25 mouse cellular contexts compared by ENCODE assay signal in the genomic region with DNA sequence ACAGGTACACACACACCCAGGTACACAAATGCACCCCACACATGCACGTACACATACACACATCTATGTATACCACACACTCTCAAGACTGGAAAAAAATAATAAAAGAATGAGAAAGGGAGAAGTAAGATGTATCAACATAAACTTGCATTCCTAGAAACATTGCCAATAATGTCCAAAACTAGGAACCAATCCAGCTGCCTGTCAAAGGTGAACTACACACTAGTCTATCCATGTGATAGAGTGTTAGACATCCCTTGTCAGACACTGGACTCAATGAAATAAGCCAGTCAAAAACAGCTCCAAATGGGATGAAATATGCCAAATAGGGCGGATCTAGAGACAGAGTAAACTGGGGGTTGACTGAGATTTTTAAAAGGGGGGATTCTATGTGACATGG. TPM values are rescaled to one million over a fixed set of nuclear protein-coding genes. Genes with fewer than 3 reads are reported as not detected.
DNase-seq lines count a peak whose midpoint lies in the region; ATAC-seq and TF ChIP-seq lines count a peak whose summit lies in the region.
"Had no signal": no experiment of that assay in that cellular context is flagged by ENCODE, and none has a peak within 500 bp of the region (broad histone marks: within the 10 kb centered on the region; RNA-seq: fewer than 3 reads in every experiment).

No protein-coding gene starts in this region.

- no peak overlapping the region for H3K4me3 ChIP-seq in heart, embryonic 11.5 days (ENCODE audit: low read depth, low read length)
- no peak overlapping the region for H3K4me3 ChIP-seq in midbrain, embryonic 11.5 days (ENCODE audit: low read depth, low read length)
- H3K4me3 ChIP-seq in midbrain, embryonic 15.5 days: no peak overlapping the region
- no peak overlapping the region for H3K4me3 ChIP-seq in embryonic fibroblast, embryonic 13.5 days (ENCODE audit: insufficient read depth, low read length)
- no peak overlapping the region for H3K4me3 ChIP-seq in limb, embryonic 10.5 days
- H3K4me3 ChIP-seq: gastrocnemius, adult 2 months; heart, embryonic 13.5 days had no signal

- no peak for TF ChIP-seq CTCF in embryonic fibroblast, embryonic 13.5 days (IDR thresholded peaks at IDR 0.05; ENCODE audit: borderline replicate concordance, insufficient read depth, low read length)

- no peaks in the 10 kb centered on the region for H3K4me1 ChIP-seq in heart, embryonic 11.5 days (ENCODE audit: control insufficient read depth, insufficient read depth, low read length)
- H3K4me1 ChIP-seq in midbrain, embryonic 11.5 days (ENCODE audit: control insufficient read depth, insufficient read depth, low read length): no peaks in the 10 kb centered on the region
- no peaks in the 10 kb centered on the region for H3K4me1 ChIP-seq in midbrain, embryonic 15.5 days
- peaks cover 15% of the 10 kb centered on the region for H3K4me1 ChIP-seq in embryonic fibroblast, embryonic 13.5 days (ENCODE audit: control insufficient read depth, insufficient read depth, low read length)
- no peaks in the 10 kb centered on the region for H3K4me1 ChIP-seq in limb, embryonic 10.5 days
- H3K4me1 ChIP-seq: heart, embryonic 13.5 days had no signal

- ATAC-seq in heart, embryonic 11.5 days (replicated peaks; ENCODE audit: insufficient number of reproducible peaks, low FRiP score, low TSS enrichment): no peak
- ATAC-seq in midbrain, embryonic 11.5 days (ENCODE audit: low FRiP score): no peak
- ATAC-seq in midbrain, embryonic 15.5 days (replicated peaks): no peak
- ATAC-seq in activated CD4-positive, CD25-positive, alpha-beta regulatory T cell, adult 4 months: no peak
- ATAC-seq: forebrain, embryonic 14.5 days; forebrain, postnatal 0 days; hindbrain, postnatal 0 days; inflammation-experienced regulatory T-cells, adult 6 months had no signal

- TF ChIP-seq POLR2A in embryonic fibroblast, embryonic 13.5 days (IDR thresholded peaks at IDR 0.05; ENCODE audit: low read depth, low read length): no peak

- H3K9me3 ChIP-seq in heart, embryonic 11.5 days (replicated peaks; ENCODE audit: control insufficient read depth, low read length): no peaks in the 10 kb centered on the region
- H3K9me3 ChIP-seq in midbrain, embryonic 11.5 days (ENCODE audit: control insufficient read depth, low read length): no peaks in the 10 kb centered on the region
- H3K9me3 ChIP-seq in midbrain, embryonic 15.5 days: no peaks in the 10 kb centered on the region
- H3K9me3 ChIP-seq in limb, embryonic 10.5 days (replicated peaks): no peaks in the 10 kb centered on the region
- H3K9me3 ChIP-seq: heart, embryonic 13.5 days had no signal

- no peak overlapping the region for H3K9ac ChIP-seq in heart, embryonic 11.5 days (ENCODE audit: low read depth, low read length)
- no peak overlapping the region for H3K9ac ChIP-seq in midbrain, embryonic 11.5 days (ENCODE audit: low read length)
- no peak overlapping the region for H3K9ac ChIP-seq in midbrain, embryonic 15.5 days
- H3K9ac ChIP-seq: forebrain, postnatal 0 days; heart, embryonic 13.5 days; hindbrain, embryonic 14.5 days had no signal

- H3K27me3 ChIP-seq in heart, embryonic 11.5 days (ENCODE audit: control insufficient read depth, insufficient read depth, low read length): no peaks in the 10 kb centered on the region
- H3K27me3 ChIP-seq in midbrain, embryonic 11.5 days (ENCODE audit: control insufficient read depth, insufficient read depth, low read length): no peaks in the 10 kb centered on the region
- H3K27me3 ChIP-seq in midbrain, embryonic 15.5 days (replicated peaks): no peaks in the 10 kb centered on the region
- no peaks in the 10 kb centered on the region for H3K27me3 ChIP-seq in limb, embryonic 10.5 days (ENCODE audit: low read depth, poor library complexity, severe bottlenecking)
- H3K27me3 ChIP-seq: heart, embryonic 13.5 days had no signal

- no peak overlapping the region for H3K4me2 ChIP-seq in heart, embryonic 11.5 days
- no peak overlapping the region for H3K4me2 ChIP-seq in midbrain, embryonic 11.5 days
- no peak overlapping the region for H3K4me2 ChIP-seq in midbrain, embryonic 15.5 days
- H3K4me2 ChIP-seq: heart, embryonic 13.5 days; hindbrain, embryonic 14.5 days had no signal

- WGBS in heart, embryonic 11.5 days (ENCODE audit: insufficient replicate concordance): 78% methylated on average over 2 of the region's 2 CpGs
- 94% methylated on average over 2 of the region's 2 CpGs for WGBS in midbrain, embryonic 11.5 days
- WGBS in midbrain, embryonic 15.5 days: 87% methylated on average over 2 of the region's 2 CpGs
- 90% methylated on average over 2 of the region's 2 CpGs for WGBS in limb, embryonic 10.5 days

- no peak overlapping the region for H3K27ac ChIP-seq in heart, embryonic 11.5 days (ENCODE audit: low read depth, low read length)
- H3K27ac ChIP-seq in midbrain, embryonic 11.5 days (ENCODE audit: low read depth, low read length): no peak overlapping the region
- no peak overlapping the region for H3K27ac ChIP-seq in midbrain, embryonic 15.5 days
- peak overlapping the region; percentile 69; the same call in 1 of the 2 replicates for H3K27ac ChIP-seq in embryonic fibroblast, embryonic 13.5 days (ENCODE audit: insufficient read depth, low read length)
- H3K27ac ChIP-seq in limb, embryonic 10.5 days: no peak overlapping the region
- H3K27ac ChIP-seq: gastrocnemius, adult 2 months; heart, embryonic 13.5 days; hindbrain, embryonic 14.5 days; hindbrain, postnatal 0 days had no signal

- H3K36me3 ChIP-seq in heart, embryonic 11.5 days (ENCODE audit: control insufficient read depth, insufficient read depth, low read length): no peaks in the 10 kb centered on the region
- H3K36me3 ChIP-seq in midbrain, embryonic 11.5 days (ENCODE audit: control insufficient read depth, insufficient read depth, low read length): no peaks in the 10 kb centered on the region
- H3K36me3 ChIP-seq in midbrain, embryonic 15.5 days (replicated peaks): no peaks in the 10 kb centered on the region
- H3K36me3 ChIP-seq in limb, embryonic 10.5 days: no peaks in the 10 kb centered on the region
- H3K36me3 ChIP-seq: heart, embryonic 13.5 days had no signal

- peak; percentile 3 for DNase-seq in heart, adult 11 months
- DNase-seq in midbrain, embryonic 11.5 days (ENCODE audit: low spot score, missing footprints): peak; percentile 10
- DNase-seq in limb, embryonic 10.5 days (ENCODE audit: low spot score): no peak
- DNase-seq: adrenal gland, adult 2 months; adrenal gland, postnatal 14 days; B cell, adult 2 months; cerebellum, adult 11-12 months; cerebellum, adult 8-10 months; cerebellum, postnatal 10 days; cerebellum, postnatal 36 days; forebrain, postnatal 0 days; gastrocnemius, adult 2 months; gastrocnemius, postnatal 14 days; heart, adult 18-20 months; heart, postnatal 14 days; heart, postnatal 4 days had no signal

RNA-seq across cellular contexts. Expression of gene Nfkbiz, which starts 55.8 kb away (rescaled TPM):
- polyA plus RNA-seq in heart, embryonic 11.5 days (2014; fragmentation: Nextera tagmentation; extraction: Ambion mirVana): 3.5 and 3.7 TPM in 2 replicates
- 1.3 and 1.8 TPM in 2 replicates for polyA plus RNA-seq in midbrain, embryonic 11.5 days (2014; fragmentation: Nextera tagmentation; extraction: Ambion mirVana)
- 0.96 and 1.3 TPM in 2 replicates for polyA plus RNA-seq in midbrain, embryonic 15.5 days (2015; fragmentation: Nextera tagmentation; extraction: Ambion mirVana)
- polyA plus RNA-seq in embryonic fibroblast, embryonic 13.5 days (2011; ENCODE audit: insufficient read length, low read depth, missing spikeins): 13.7 and 23.2 TPM in 2 replicates
- 2.6 and 3.0 TPM in 2 replicates for polyA plus RNA-seq in limb, embryonic 10.5 days (2016; fragmentation: Nextera tagmentation; extraction: Ambion mirVana)
- polyA plus RNA-seq in activated CD4-positive, CD25-positive, alpha-beta regulatory T cell, adult 4 months (2017; shearing (Covaris generic)): 10 to 100 TPM; 28.6 to 30.5 TPM
